Mouse (Mus musculus): ENCODE data around the gene Rassf2.

The Rassf2 gene

GRCm38 (mm10) chr2:132034590-132035469 is 4.8 kb upstream of the Rassf2 start:
- no peak for DNase-seq (ENCODE audit: low spot score)

GRCm38 (mm10) chr2:132031364-132032095 is 1.5 kb upstream of the Rassf2 start:
- DNase-seq (ENCODE audit: low spot score), result no peak

- DNase-seq (ENCODE audit: low spot score), result no peak
These were observed 633 bp upstream of the Rassf2 start for GRCm38 (mm10) chr2:132030418-132031363.

GRCm38 (mm10) chr2:132028894-132029605 is 1.0 kb downstream of the Rassf2 start:
- no peak for DNase-seq (ENCODE audit: low spot score)

- DNase-seq (ENCODE audit: low spot score), result no peak
These were observed 2.0 kb downstream of the Rassf2 start for GRCm38 (mm10) chr2:132028107-132028506.

GRCm38 (mm10) chr2:132027366-132027765 is 2.7 kb downstream of the Rassf2 start:
- DNase-seq (ENCODE audit: low spot score), result no peak

GRCm38 (mm10) chr2:132024028-132024427 is 6.0 kb downstream of the Rassf2 start:
- no peak for DNase-seq (ENCODE audit: low spot score)

- no peak for DNase-seq (ENCODE audit: low spot score)
These were observed 7.4 kb downstream of the Rassf2 start for GRCm38 (mm10) chr2:132022621-132023020.

GRCm38 (mm10) chr2:132021616-132022015 is 8.4 kb downstream of the Rassf2 start:
- DNase-seq (ENCODE audit: low spot score), result no peak

- DNase-seq (ENCODE audit: low spot score), result no peak
These were observed 9.0 kb downstream of the Rassf2 start for GRCm38 (mm10) chr2:132020991-132021541.

GRCm38 (mm10) chr2:132020420-132020819 is 9.6 kb downstream of the Rassf2 start:
- no peak for DNase-seq (ENCODE audit: low spot score)

GRCm38 (mm10) chr2:132019372-132019811 is 10.7 kb downstream of the Rassf2 start:
- no peak for DNase-seq (ENCODE audit: low spot score)

- DNase-seq (ENCODE audit: low spot score), result no peak
These were observed 11.9 kb downstream of the Rassf2 start for GRCm38 (mm10) chr2:132018156-132018555.

- peak; percentile 46 for DNase-seq (ENCODE audit: low spot score)
These were observed 12.4 kb downstream of the Rassf2 start for GRCm38 (mm10) chr2:132017611-132018010.

- DNase-seq (ENCODE audit: low spot score), result no peak
These were observed 14.0 kb downstream of the Rassf2 start for GRCm38 (mm10) chr2:132016034-132016433.

- no peak for DNase-seq (ENCODE audit: low spot score)
These were observed 16.9 kb downstream of the Rassf2 start for GRCm38 (mm10) chr2:132013152-132013551.

GRCm38 (mm10) chr2:132010781-132011180 is 19.3 kb downstream of the Rassf2 start:
- DNase-seq (ENCODE audit: low spot score), result no peak

GRCm38 (mm10) chr2:132008186-132008585 is 21.9 kb downstream of the Rassf2 start:
- DNase-seq (ENCODE audit: low spot score), result no peak

GRCm38 (mm10) chr2:132007475-132007819 is 22.6 kb downstream of the Rassf2 start:
- DNase-seq (ENCODE audit: low spot score), result no peak

- no peak for DNase-seq (ENCODE audit: low spot score)
These were observed 23.2 kb downstream of the Rassf2 start for GRCm38 (mm10) chr2:132006561-132007474.

Data from yolk sac, embryonic 10.5 days (tissue).